Mouse (Mus musculus) heart, postnatal 0 days (tissue): Measurements from ENCODE around the gene Rnf34. TPM values are rescaled to one million over a fixed set of nuclear protein-coding genes. Genes with fewer than 3 reads are reported as not detected.

ENCODE experiments used
- ATAC-seq: fragments of 200-750 bp; cut with Nextera tagmentation; 2 replicates; pipeline ENCODE4 v1.8.0; 2017; ENCODE audit warnings: low read depth, moderate number of reproducible peaks, moderate library complexity; ENCODE audit not compliant: insufficient read depth
- DNase-seq: peaks from one replicate; pipeline ENCODE4 v3.0.0-alpha.2; 2016; ENCODE audit warnings: low spot score
- H3K27ac ChIP-seq: fragments of 300-500 bp; sonication (generic); 2 replicates; pipeline ENCODE4 v1.5.1; 2014; ENCODE audit warnings: low read depth, mild to moderate bottlenecking
- H3K27me3 ChIP-seq: fragments of 300-500 bp; sonication (generic); 2 replicates; pipeline ENCODE4 v1.6.1; 2014; ENCODE audit warnings: low read length, mixed read lengths; ENCODE audit not compliant: control insufficient read depth, insufficient read depth
- H3K36me3 ChIP-seq: fragments of 300-500 bp; sonication (generic); replicated peaks from 2 replicates; pipeline ENCODE4 v1.6.1; 2014; ENCODE audit warnings: low read length, mixed read lengths; ENCODE audit not compliant: control insufficient read depth, insufficient read depth
- H3K4me1 ChIP-seq: fragments of 300-500 bp; sonication (generic); 2 replicates; pipeline ENCODE4 v1.6.1; 2014; ENCODE audit warnings: antibody characterized with exemption; ENCODE audit not compliant: control insufficient read depth, insufficient read depth
- H3K4me2 ChIP-seq: fragments of 300-500 bp; sonication (generic); 2 replicates; pipeline ENCODE4 v1.6.1; 2014; ENCODE audit warnings: low read depth, mild to moderate bottlenecking, low read length, moderate library complexity
- H3K4me3 ChIP-seq: fragments of 300-500 bp; sonication (generic); 2 replicates; pipeline ENCODE4 v1.5.1; 2014; ENCODE audit warnings: low read depth, low read length
- H3K9ac ChIP-seq: fragments of 300-500 bp; sonication (generic); replicated peaks from 2 replicates; pipeline ENCODE4 v1.6.1; 2014; ENCODE audit warnings: low read depth, low read length, mixed read lengths
- H3K9me3 ChIP-seq: fragments of 300-500 bp; sonication (generic); replicated peaks from 2 replicates; pipeline ENCODE4 v1.6.1; 2016; ENCODE audit warnings: low read length; ENCODE audit not compliant: control insufficient read depth
- CTCF ChIP-seq: IDR thresholded peaks from 2 replicates; pipeline ENCODE4 v1.5.1; 2016; ENCODE audit warnings: antibody characterized with exemption, control low read depth, low read depth
- EP300 ChIP-seq: IDR thresholded peaks from 2 replicates; pipeline ENCODE4 v1.6.1; 2016; ENCODE audit warnings: antibody characterized with exemption, low read depth
- WGBS: fragments of 180-500 bp; shearing (Covaris S2); extraction: QIAGEN DNeasy Blood & Tissue Kit; methylation state at CpG from one replicate; pipeline ENCODE4 v1.1.7; 2014; 5-methylcytosine and 5-hydroxymethylcytosine counted together
- polyA plus RNA-seq: library from polyadenylated mRNA; unstranded; fragments of >200 nt; fragmentation: Nextera tagmentation; extraction: Ambion mirVana; gene quantifications from 2 replicates; pipeline ENCODE4 v1.2.1, GENCODE M21; 2015
- total RNA-seq: library from RNA; depleted of rRNA; stranded (reverse); fragments of >200 nt; gene quantifications from 2 replicates; pipeline ENCODE4 v1.2.3, GENCODE M21; 2014; ENCODE audit warnings: low replicate concordance; rRNA removed

Rnf34 gene
- total and polyA plus RNA-seq, 2 experiments from 2014 or later = 23.4 to 28.4 TPM

DNA sequence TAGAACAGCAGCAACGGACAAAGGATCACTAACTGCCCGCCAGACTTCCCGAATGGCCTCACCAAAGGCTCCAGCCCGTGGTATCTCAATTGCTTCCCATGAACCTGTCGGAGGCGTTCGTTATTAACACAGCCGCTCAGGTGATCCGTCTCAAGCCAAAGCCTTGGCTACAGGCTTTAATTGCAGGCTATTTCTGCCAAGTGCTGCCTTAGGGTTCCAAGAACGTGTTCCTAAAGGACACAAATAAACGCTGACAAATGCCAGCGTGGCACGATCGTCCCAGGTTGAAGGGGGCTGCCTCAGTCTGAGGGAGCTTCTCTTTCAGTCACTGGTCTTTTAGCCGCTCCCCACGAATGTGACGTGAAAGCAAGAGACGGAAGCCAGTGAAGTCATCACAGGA, 59.6 kb downstream of the Rnf34 start:
- no peaks in the 10 kb centered on the region for H3K27me3 ChIP-seq
- ATAC-seq (peak; percentile 32; the same call in 1 of the 2 replicates), DNase-seq (no peak)
- peak overlapping the region; percentile 51 for H3K9ac ChIP-seq
- 43% methylated on average over 18 of the region's 18 CpGs for WGBS
- H3K4me2 ChIP-seq = peak overlapping the region; percentile 49
- no peaks in the 10 kb centered on the region for H3K36me3 ChIP-seq
- H3K9me3 ChIP-seq = no peaks in the 10 kb centered on the region
- H3K27ac ChIP-seq = peak overlapping the region; percentile 46
- H3K4me3 ChIP-seq = peak overlapping the region; percentile 4; the same call in 1 of the 2 replicates
- H3K4me1 ChIP-seq = peaks cover 12% of the 10 kb centered on the region
- no peak for TF ChIP-seq CTCF
- TF ChIP-seq EP300 = no peak

DNA sequence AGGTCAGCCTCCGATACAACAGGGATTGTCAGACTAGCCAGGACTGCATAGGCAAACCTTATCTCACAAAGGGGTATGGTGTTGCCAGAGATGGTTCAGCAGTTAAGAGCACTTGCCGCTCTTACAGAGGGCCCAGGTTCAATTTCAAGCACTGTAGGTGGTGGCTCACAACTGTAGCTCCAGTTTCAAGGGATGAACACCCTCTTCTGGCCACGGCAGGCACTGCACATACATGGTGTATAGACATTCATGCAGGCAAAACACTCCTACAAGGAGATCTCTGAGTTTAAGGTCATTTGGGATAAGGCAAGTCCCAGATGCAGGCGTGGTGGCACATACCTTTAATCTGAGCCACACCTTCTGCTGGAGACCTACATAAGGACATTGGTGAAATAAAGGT, 63.0 kb downstream of the Rnf34 start:
- peaks cover 12% of the 10 kb centered on the region for H3K4me1 ChIP-seq

DNA sequence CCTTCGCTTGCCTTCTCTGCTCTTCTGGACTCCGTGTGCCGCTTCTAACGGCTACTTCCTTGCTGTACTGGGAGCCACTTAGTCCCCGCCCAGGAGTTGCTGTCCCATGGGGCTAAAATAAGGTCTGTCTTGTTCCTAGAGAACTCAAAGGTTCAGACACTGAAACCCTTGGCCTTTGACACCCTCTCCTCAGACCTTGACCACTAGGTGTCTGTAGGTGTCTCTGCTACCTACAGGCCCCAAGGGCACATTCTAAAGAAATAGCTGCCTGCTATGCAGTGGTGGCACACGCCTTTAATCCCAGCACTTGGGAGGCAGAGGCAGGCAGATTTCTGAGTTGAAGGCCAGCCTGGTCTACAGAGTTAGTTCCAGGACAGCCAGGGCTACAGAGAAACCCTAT, 66.3 kb downstream of the Rnf34 start:
- Histone ChIP-seq H3K27me3 (no peaks in the 10 kb centered on the region), H3K4me2 (no peak overlapping the region), H3K4me1 (no peaks in the 10 kb centered on the region), H3K27ac (no peak overlapping the region), H3K36me3 (0 out of 2 replicates have a peak, but pooled peaks cover 7% of the 10 kb centered on the region), H3K9me3 (no peaks in the 10 kb centered on the region), H3K4me3 (no peak overlapping the region), H3K9ac (no peak overlapping the region)
- TF ChIP-seq CTCF = no peak
- TF ChIP-seq EP300 = no peak
- DNase-seq = no peak
- no peak for ATAC-seq
- WGBS = 87% methylated on average over 6 of the region's 6 CpGs

More for the DNA sequence above, 63.0 kb downstream of the Rnf34 start:
- DNase-seq (no peak), ATAC-seq (no peak)
- TF ChIP-seq CTCF (peak; percentile 19; the same call in 1 of the 2 replicates), EP300 (no peak)
- H3K36me3 ChIP-seq = 0 out of 2 replicates have a peak, but pooled peaks cover 7% of the 10 kb centered on the region
- no peak overlapping the region for H3K4me3 ChIP-seq
- no peak overlapping the region for H3K27ac ChIP-seq
- no peak overlapping the region for H3K4me2 ChIP-seq
- WGBS = 93% methylated on average over 4 of the region's 4 CpGs
- H3K9ac ChIP-seq = no peak overlapping the region
- no peaks in the 10 kb centered on the region for H3K9me3 ChIP-seq
- no peaks in the 10 kb centered on the region for H3K27me3 ChIP-seq

DNA sequence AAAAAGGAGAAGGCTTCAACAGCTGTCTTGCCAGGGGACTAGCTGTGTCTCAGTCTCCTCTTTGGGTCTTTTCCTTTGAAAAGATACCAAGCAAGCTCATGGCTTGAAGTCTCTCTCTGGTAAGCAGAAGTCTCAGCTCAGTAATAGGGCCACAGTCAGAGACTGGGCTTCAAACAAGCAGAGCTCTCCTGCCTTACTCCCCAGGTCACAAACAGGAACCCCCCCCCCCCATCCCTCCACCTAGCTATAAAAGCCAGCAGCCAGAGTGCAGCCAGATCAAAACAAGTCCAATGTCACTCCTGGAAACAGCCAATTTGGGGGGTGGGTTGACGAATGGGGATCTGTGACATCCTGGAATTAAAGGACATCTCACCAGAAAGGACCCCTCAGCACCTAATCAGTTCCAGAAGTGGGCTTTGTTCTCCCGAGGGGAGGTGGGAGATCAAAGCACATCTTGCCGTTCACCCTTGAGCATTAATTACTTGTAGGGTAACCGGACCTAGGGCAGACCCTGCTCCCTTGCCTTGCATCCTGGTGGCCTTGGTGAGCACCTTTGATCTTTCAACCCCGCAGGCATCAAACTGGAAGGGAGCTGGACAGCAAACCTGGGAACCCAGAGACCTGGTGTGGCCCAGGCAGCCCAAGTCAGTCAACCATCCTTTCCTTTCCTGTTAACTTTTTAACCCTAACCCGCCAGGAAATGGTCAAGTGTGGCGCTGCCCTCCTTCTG, 68.3 kb downstream of the Rnf34 start:
- H3K27me3 ChIP-seq = no peaks in the 10 kb centered on the region
- H3K27ac ChIP-seq = no peak overlapping the region
- no peak for DNase-seq
- no peaks in the 10 kb centered on the region for H3K9me3 ChIP-seq
- no peaks in the 10 kb centered on the region for H3K4me1 ChIP-seq
- TF ChIP-seq EP300 = no peak
- no peak for TF ChIP-seq CTCF
- H3K4me3 ChIP-seq = no peak overlapping the region
- no peak for ATAC-seq
- H3K9ac ChIP-seq = no peak overlapping the region
- no peak overlapping the region for H3K4me2 ChIP-seq
- 62% methylated on average over 7 of the region's 7 CpGs for WGBS
- 0 out of 2 replicates have a peak, but pooled peaks cover 7% of the 10 kb centered on the region for H3K36me3 ChIP-seq

DNA sequence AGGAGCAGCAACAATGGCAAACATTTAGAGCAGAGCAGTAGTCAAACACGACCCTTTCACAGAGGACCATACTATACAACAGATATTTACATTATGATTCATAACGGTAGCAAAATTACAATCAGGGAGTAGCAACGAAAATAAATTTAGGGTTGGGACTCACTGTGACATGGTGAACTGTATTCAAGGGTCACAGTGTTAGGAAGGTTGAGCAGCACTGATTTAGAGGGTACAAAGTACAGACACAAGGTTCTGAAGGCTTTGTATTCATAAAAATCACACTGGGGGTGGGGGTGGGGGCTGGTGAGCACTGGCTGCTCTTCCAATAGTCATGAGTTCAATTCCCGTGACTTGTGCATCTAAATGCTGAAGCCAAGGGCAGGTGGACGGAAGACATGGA, 70.7 kb downstream of the Rnf34 start:
- DNase-seq (no peak), ATAC-seq (no peak)
- Histone ChIP-seq H3K4me3 (no peak overlapping the region), H3K27ac (no peak overlapping the region), H3K36me3 (no peaks in the 10 kb centered on the region), H3K4me2 (no peak overlapping the region), H3K9me3 (no peaks in the 10 kb centered on the region), H3K4me1 (peaks cover 7% of the 10 kb centered on the region; the same call in 1 of the 2 replicates), H3K27me3 (no peaks in the 10 kb centered on the region), H3K9ac (no peak overlapping the region)
- WGBS = 90% methylated on average over 5 of the region's 5 CpGs
- TF ChIP-seq EP300 (no peak), CTCF (no peak)

Other genes with a start within 250 kb of the Rnf34 start
- 36.3 and 43.8 TPM in 2 replicates for gene Ift81, start 235.5 kb upstream of the Rnf34 start, total RNA-seq
- gene Ift81, start 235.5 kb upstream of the Rnf34 start, polyA plus RNA-seq = 50.3 and 51.6 TPM in 2 replicates
- gene P2rx7, start 206.1 kb upstream of the Rnf34 start, total RNA-seq = 2.7 and 4.4 TPM in 2 replicates
- gene P2rx7, start 206.1 kb upstream of the Rnf34 start, polyA plus RNA-seq = 1.6 and 2.2 TPM in 2 replicates
- 10.0 and 54.2 TPM in 2 replicates for gene P2rx4, start 142.5 kb upstream of the Rnf34 start, total RNA-seq
- 21.6 and 22.3 TPM in 2 replicates for gene P2rx4, start 142.5 kb upstream of the Rnf34 start, polyA plus RNA-seq
- 9.3 and 24.0 TPM in 2 replicates for gene Camkk2, start 70.6 kb upstream of the Rnf34 start, total RNA-seq
- gene Camkk2, start 70.6 kb upstream of the Rnf34 start, polyA plus RNA-seq = 11.7 and 13.0 TPM in 2 replicates
- 380 and 418 TPM in 2 replicates for gene Anapc5, start 28.7 kb upstream of the Rnf34 start, total RNA-seq
- 195 and 213 TPM in 2 replicates for gene Anapc5, start 28.7 kb upstream of the Rnf34 start, polyA plus RNA-seq
- 29.3 and 38.8 TPM in 2 replicates for gene Kdm2b, start 139.8 kb downstream of the Rnf34 start, total RNA-seq
- gene Kdm2b, start 139.8 kb downstream of the Rnf34 start, polyA plus RNA-seq = 12.4 and 14.7 TPM in 2 replicates
- gene Orai1, start 165.0 kb downstream of the Rnf34 start, total RNA-seq = 23.9 and 43.4 TPM in 2 replicates
- 18.7 and 21.2 TPM in 2 replicates for gene Orai1, start 165.0 kb downstream of the Rnf34 start, polyA plus RNA-seq
- not detected in 2 replicates for gene Morn3, start 197.0 kb downstream of the Rnf34 start, total RNA-seq
- 0.36 TPM in 1 of 2 replicates, not detected in the other for gene Morn3, start 197.0 kb downstream of the Rnf34 start, polyA plus RNA-seq
- 6.5 and 8.7 TPM in 2 replicates for gene Tmem120b, start 218.4 kb downstream of the Rnf34 start, total RNA-seq
- gene Tmem120b, start 218.4 kb downstream of the Rnf34 start, polyA plus RNA-seq = 10.7 and 11.1 TPM in 2 replicates